Mouse (Mus musculus): Measurements from ENCODE around the gene P2rx1.

Gene P2rx1

GRCm38 (mm10) chr11:72987807-72988206 lies 11.1 kb upstream of the P2rx1 start:
- DNase-seq (ENCODE audit: low read depth, low spot score): no peak

GRCm38 (mm10) chr11:72989044-72989443 lies 9.9 kb upstream of the P2rx1 start:
- DNase-seq (ENCODE audit: low read depth, low spot score): no peak

- DNase-seq (ENCODE audit: low read depth, low spot score): no peak
Observed at GRCm38 (mm10) chr11:72990688-72991087, 8.2 kb upstream of the P2rx1 start.

DNA sequence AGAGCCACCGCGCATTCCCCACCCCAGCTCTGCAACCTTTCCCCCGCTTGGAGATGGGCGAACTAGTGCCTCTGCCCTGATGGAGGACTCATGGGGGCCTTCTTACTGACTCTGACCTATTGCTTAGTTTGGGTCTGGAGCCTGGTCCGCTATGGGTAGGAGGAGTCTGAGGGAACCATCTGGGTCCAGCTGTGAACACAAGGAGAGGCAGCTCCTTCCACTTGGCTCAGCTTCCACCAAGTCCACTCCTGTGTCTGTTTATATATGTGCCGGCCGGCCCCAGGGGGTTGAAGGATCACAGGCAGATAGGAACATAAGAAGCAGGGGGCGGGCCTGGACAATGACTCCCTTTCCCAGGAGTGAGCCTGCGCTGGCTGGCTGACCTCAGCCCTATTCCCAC lies 6.9 kb upstream of the P2rx1 start:
- DNase-seq (ENCODE audit: low read depth, low spot score): no peak

DNA sequence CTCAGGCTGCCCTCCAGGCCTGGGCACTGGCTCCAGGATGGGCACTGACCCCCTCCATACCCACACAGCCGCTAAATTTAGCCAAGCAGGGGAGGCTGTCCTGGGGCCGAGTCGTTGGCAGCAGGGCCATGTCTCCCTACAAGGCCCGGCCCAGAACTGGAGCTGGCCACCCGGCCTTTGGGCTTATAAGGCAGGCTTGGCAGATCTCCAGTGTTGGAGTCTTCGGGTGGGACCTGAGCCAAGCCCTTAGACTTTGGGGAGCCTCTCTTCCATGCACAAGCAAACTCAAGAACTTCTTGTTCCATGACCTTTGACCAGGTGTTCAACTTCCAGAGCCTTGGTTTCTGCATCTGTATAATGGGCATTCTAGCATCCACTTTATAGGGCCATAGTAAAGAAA lies 2.6 kb upstream of the P2rx1 start:
- DNase-seq (ENCODE audit: low read depth, low spot score): no peak

DNA sequence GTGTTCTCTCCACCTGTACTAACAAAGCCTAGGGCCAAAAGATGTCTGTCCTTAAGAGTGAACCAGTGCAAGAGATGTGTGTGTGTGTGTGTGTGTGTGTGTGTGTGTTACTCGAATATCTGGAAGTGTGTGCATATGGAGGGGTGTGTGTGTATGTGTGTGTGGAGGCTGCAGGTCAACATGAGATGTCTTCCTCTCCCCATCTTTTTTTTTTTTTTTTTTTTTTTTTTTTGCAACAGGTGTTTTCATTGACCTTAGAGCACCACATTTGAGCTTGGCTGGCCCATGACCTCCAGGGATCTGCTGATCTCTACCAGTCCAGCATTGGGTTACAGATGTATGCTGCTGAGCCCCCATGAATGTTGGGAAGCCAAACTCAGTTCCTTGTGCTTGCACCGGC lies 2.1 kb upstream of the P2rx1 start:
- no peak for DNase-seq (ENCODE audit: low read depth, low spot score)

- DNase-seq (ENCODE audit: low read depth, low spot score): no peak
Observed at GRCm38 (mm10) chr11:72997529-72998326, 1.2 kb upstream of the P2rx1 start.

DNA sequence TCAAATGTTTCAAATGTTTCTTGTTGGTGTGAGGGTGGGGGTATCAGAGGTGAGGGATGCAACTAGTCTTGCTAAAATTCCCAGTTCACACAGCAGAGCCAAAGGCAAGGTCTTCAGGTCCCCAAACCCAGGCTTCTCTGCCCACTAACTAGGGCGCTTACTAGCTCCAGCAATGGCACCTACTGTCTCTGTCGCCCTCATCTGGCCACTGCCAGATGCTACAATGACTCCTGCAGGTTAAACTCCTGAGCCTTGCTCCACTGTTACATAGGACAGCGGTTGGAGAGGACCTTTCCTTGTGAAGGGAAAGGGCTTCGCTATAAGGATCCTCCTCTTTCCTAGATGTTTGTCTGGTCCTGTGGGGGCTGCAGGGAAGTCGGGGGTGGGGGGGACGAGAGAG lies 2.1 kb downstream of the P2rx1 start:
- peak; percentile 68 for DNase-seq (ENCODE audit: low read depth, low spot score)

GRCm38 (mm10) chr11:73006377-73006776 lies 7.5 kb downstream of the P2rx1 start:
- peak; percentile 78 for DNase-seq (ENCODE audit: low read depth, low spot score)

- peak; percentile 6 for DNase-seq (ENCODE audit: low read depth, low spot score)
Observed at GRCm38 (mm10) chr11:73007113-73007512, 8.2 kb downstream of the P2rx1 start.

GRCm38 (mm10) chr11:73007698-73008481 lies 9.0 kb downstream of the P2rx1 start:
- DNase-seq (ENCODE audit: low read depth, low spot score): peak; percentile 50

DNA sequence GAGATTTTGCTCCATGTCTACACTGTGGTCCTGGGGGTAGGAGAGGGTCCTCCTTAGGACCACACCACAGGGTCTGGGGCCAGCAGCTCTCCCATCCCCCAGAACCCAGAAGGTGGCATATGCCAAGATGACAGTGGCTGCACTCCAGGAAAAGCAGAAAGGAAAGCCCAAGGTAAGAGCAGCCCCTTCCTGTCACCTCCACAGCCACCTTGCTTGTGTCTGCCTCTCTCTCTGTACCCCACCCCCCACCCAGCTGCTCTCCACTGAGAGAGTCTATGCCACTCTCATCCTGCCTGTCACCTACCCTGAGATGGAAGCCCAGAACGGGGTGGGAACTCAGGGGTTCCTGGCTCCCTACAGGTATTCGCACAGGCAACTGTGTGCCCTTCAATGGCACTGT lies 9.9 kb downstream of the P2rx1 start:
- no peak for DNase-seq (ENCODE audit: low read depth, low spot score)

DNA sequence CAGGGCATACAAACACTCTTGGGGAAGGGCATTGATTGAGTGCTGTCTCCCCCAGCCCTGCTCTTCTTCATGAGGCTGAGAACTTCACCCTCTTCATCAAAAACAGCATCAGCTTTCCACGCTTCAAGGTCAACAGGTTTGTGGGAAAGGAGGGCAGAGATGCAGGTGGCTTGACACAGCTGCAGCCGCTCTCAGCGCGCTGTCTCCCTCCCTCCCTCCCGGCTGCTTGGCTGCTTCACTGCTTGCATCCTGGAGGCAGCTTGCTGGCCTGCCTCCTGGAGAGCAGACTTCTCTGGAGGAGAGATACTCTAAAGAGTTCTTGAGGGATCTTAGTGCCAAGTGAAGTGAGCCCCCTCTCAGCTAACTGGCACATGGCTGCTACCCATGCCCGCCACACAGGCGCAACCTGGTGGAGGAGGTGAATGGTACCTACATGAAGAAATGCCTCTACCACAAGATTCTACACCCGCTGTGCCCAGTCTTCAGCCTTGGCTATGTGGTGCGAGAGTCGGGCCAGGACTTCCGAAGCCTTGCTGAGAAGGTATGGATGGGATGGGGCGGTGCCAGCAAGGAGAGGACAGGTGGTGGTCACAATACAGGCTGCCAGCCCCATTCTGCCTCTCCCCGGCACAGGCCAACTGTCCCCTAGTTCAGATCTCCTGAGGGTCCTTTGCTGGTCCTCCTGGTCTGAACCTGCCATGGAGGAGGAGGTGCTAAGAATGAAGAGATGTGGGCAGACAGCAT lies 10.8 kb downstream of the P2rx1 start:
- no peak for DNase-seq (ENCODE audit: low read depth, low spot score)

GRCm38 (mm10) chr11:73013981-73014380 lies 15.1 kb downstream of the P2rx1 start:
- DNase-seq (ENCODE audit: low read depth, low spot score): no peak

- no peak for DNase-seq (ENCODE audit: low read depth, low spot score)
Observed at GRCm38 (mm10) chr11:73014831-73015344, 16.0 kb downstream of the P2rx1 start.

DNA sequence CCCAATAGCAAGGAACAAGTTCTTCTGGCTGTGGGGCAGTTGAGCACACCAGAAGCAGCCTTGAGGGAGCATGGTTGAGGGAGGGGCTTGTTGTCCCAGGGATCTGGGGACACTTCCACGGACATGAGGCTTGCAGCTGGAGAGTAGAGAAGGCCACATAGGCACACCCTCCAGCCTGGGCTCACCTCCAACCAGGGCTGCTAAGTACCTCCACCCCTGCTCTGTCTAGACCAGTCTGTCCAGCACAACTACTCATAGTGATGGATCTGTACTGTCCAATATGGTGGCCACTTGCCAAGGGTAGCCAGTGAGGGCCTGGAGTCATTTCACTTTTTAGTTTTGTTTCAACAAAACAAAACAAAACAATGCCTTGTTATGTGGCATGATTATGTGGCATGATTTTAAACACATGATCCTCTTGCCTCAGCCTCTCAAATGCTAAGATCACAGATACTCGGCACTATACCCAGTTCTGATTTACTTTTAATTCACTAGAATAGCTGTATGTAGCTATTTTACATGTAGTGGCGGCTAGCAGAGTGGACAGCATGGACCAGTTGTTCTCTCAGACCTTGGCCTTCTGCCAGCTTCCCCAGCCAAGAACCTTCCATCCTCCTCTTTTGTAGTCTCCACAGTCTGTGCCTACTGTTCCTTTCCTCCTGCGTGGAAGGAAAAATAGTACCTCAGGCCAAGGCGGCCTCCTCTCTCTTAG lies 16.6 kb downstream of the P2rx1 start:
- no peak for DNase-seq (ENCODE audit: low read depth, low spot score)

- no peak for DNase-seq (ENCODE audit: low read depth, low spot score)
Observed at GRCm38 (mm10) chr11:73016103-73016420, 17.2 kb downstream of the P2rx1 start.

GRCm38 (mm10) chr11:73018471-73019146 lies 19.7 kb downstream of the P2rx1 start, which contains the start of gene Camkk1:
TSS of gene Camkk1 (plus strand) at chr11:73019008.
- DNase-seq (ENCODE audit: low read depth, low spot score): peak; percentile 95

- DNase-seq (ENCODE audit: low read depth, low spot score): peak; percentile 91
Observed at GRCm38 (mm10) chr11:73019147-73019795, 20.4 kb downstream of the P2rx1 start.
